In genomic region chr19:9974853-9975252, GRCm38 (mm10) we compare ENCODE assay signal across 8 mouse cellular contexts. TPM values are rescaled to one million over a fixed set of nuclear protein-coding genes. Genes with fewer than 3 reads are reported as not detected.
DNase-seq lines count a peak whose midpoint lies in the region; ATAC-seq and TF ChIP-seq lines count a peak whose summit lies in the region.
"Not testable (repeated sequence)": the region's sequence is repeated elsewhere in the genome, so short reads cannot be mapped to it uniquely, and the experiment has no call there.

No protein-coding gene starts in this region.

- TF ChIP-seq CTCF in liver, embryonic 14.5 days (IDR thresholded peaks at IDR 0.05; ENCODE audit: low read depth); small intestine, adult 2 months (IDR thresholded peaks at IDR 0.05; ENCODE audit: extremely low read depth, insufficient read length, insufficient replicate concordance, low read depth, low read length): not testable (repeated sequence)

- 0 out of 2 replicates have a peak, but pooled peaks have one; percentile 8 for TF ChIP-seq POLR2A in small intestine, adult 2 months (IDR thresholded peaks at IDR 0.05; ENCODE audit: low read depth, low read length)

- 28% methylated on average over 2 of the region's 2 CpGs for WGBS in heart, embryonic 15.5 days
- 16% methylated on average over 2 of the region's 2 CpGs for WGBS in liver, embryonic 14.5 days (ENCODE audit: insufficient replicate concordance)
- WGBS in small intestine, adult 2 months, result 6% methylated on average over 2 of the region's 2 CpGs

- not testable (repeated sequence) for H3K9ac ChIP-seq in heart, embryonic 15.5 days; liver, embryonic 14.5 days (replicated peaks)

- peaks cover 22% of the 10 kb centered on the region for H3K4me1 ChIP-seq in heart, embryonic 15.5 days (replicated peaks)
- H3K4me1 ChIP-seq in liver, embryonic 14.5 days (replicated peaks; ENCODE audit: control insufficient read depth in 2 of 2, insufficient read depth in 2 of 2, low read length in 1 of 2), result peaks cover 23 to 41% of the 10 kb centered on the region in 2 experiments
- H3K4me1 ChIP-seq in small intestine, adult 2 months (ENCODE audit: control insufficient read depth, insufficient read depth, insufficient read length, low read length), result peaks cover 33% of the 10 kb centered on the region

- H3K27ac ChIP-seq in heart, embryonic 15.5 days, result peak overlapping the region; percentile 59
- H3K27ac ChIP-seq in liver, embryonic 14.5 days, result not testable (repeated sequence)
- H3K27ac ChIP-seq in small intestine, adult 2 months (ENCODE audit: insufficient read depth, low read depth, low read length), result peak overlapping the region; percentile 87

- ATAC-seq in common myeloid progenitor, adult 5-6 weeks (replicated peaks; ENCODE audit: low read depth, poor library complexity, severe bottlenecking), result peak; percentile 83
- ATAC-seq in heart, embryonic 15.5 days (replicated peaks; ENCODE audit: insufficient number of reproducible peaks, insufficient read depth, low FRiP score, low read depth), result peak; percentile 72
- peak; percentile 5; the same call in 1 of the 2 replicates for ATAC-seq in liver, embryonic 14.5 days (ENCODE audit: insufficient read depth)

- not testable (repeated sequence) for TF ChIP-seq EP300 in liver, embryonic 14.5 days (IDR thresholded peaks at IDR 0.05; ENCODE audit: low read depth)

- peak; percentile 69 for DNase-seq in 416B (ENCODE audit: low read depth)
- DNase-seq in kidney, adult 18-20 months, result peak; percentile 35
- not testable (repeated sequence) for DNase-seq in liver, embryonic 14.5 days (ENCODE audit: low read depth in 3 of 3, low spot score in 3 of 3)
- peak; percentile 58 for DNase-seq in lung, postnatal 14 days
- DNase-seq in thymus, postnatal 14 days, result peak; percentile 16

- H3K4me2 ChIP-seq in heart, embryonic 15.5 days; liver, embryonic 14.5 days (ENCODE audit: low read depth): not testable (repeated sequence)

- H3K9me3 ChIP-seq in heart, embryonic 15.5 days (replicated peaks); liver, embryonic 14.5 days (ENCODE audit: control insufficient read depth, low read length): not testable (repeated sequence)

- H3K27me3 ChIP-seq in heart, embryonic 15.5 days; liver, embryonic 14.5 days (ENCODE audit: control insufficient read depth, insufficient read depth, low read length); small intestine, adult 2 months (ENCODE audit: control insufficient read depth, insufficient read depth, low read length): not testable (repeated sequence)

- H3K4me3 ChIP-seq in heart, embryonic 15.5 days; liver, embryonic 14.5 days (ENCODE audit: insufficient read depth in 1 of 2, low read depth in 2 of 2, low read length in 2 of 2); small intestine, adult 2 months (ENCODE audit: low read depth, low read length): not testable (repeated sequence)

- not testable (repeated sequence) for H3K36me3 ChIP-seq in heart, embryonic 15.5 days; liver, embryonic 14.5 days (replicated peaks; ENCODE audit: control insufficient read depth, insufficient read depth, low read depth); small intestine, adult 2 months (ENCODE audit: control insufficient read depth, insufficient read depth, low read length)

RNA-seq across cellular contexts. Expression of gene Fth1, which starts 5.5 kb away (rescaled TPM):
- 695 and 890 TPM in 2 replicates for total RNA-seq in common myeloid progenitor, adult 5-6 weeks (2017)
- polyA plus RNA-seq in heart, embryonic 15.5 days (2015; fragmentation: Nextera tagmentation; extraction: Ambion mirVana), result 1,879 and 1,985 TPM in 2 replicates
- 1,645 and 1,653 TPM in 2 replicates for polyA plus RNA-seq in liver, embryonic 14.5 days (2012; rRNA removed)
- 3,787 and 3,976 TPM in 2 replicates for polyA plus RNA-seq in liver, embryonic 14.5 days (2014; fragmentation: Nextera tagmentation; extraction: Ambion mirVana)
- 9,432 and 18,582 TPM in 2 replicates for polyA plus RNA-seq in small intestine, adult 2 months (2012; rRNA removed)

RNA-seq across cellular contexts. Expression of gene Best1, which starts 26.6 kb away (rescaled TPM):
- total RNA-seq in common myeloid progenitor, adult 5-6 weeks (2017), result not detected in 2 replicates
- 0.19 and 0.25 TPM in 2 replicates for polyA plus RNA-seq in heart, embryonic 15.5 days (2015; fragmentation: Nextera tagmentation; extraction: Ambion mirVana)
- 0.08 TPM in 1 of 2 replicates, not detected in the other for polyA plus RNA-seq in liver, embryonic 14.5 days (2012; rRNA removed)
- polyA plus RNA-seq in liver, embryonic 14.5 days (2014; fragmentation: Nextera tagmentation; extraction: Ambion mirVana), result 0.09 and 0.10 TPM in 2 replicates
- polyA plus RNA-seq in small intestine, adult 2 months (2012; rRNA removed), result 0.09 and 0.18 TPM in 2 replicates

RNA-seq across cellular contexts. Expression of gene Rab3il1, which starts 26.6 kb away (rescaled TPM):
- 8.1 and 8.8 TPM in 2 replicates for total RNA-seq in common myeloid progenitor, adult 5-6 weeks (2017)
- 21.8 and 30.0 TPM in 2 replicates for polyA plus RNA-seq in heart, embryonic 15.5 days (2015; fragmentation: Nextera tagmentation; extraction: Ambion mirVana)
- 116 and 122 TPM in 2 replicates for polyA plus RNA-seq in liver, embryonic 14.5 days (2012; rRNA removed)
- 240 and 255 TPM in 2 replicates for polyA plus RNA-seq in liver, embryonic 14.5 days (2014; fragmentation: Nextera tagmentation; extraction: Ambion mirVana)
- polyA plus RNA-seq in small intestine, adult 2 months (2012; rRNA removed), result 4.1 and 4.3 TPM in 2 replicates

Comparison
In these comparisons a context has a peak if more than half of its experiments do, and no peak if none do; other contexts are left out.
1. ATAC-seq: peak in every context shown above with its lines; median percentile 83 in common myeloid progenitor, adult 5-6 weeks; 72 in heart, embryonic 15.5 days; 5 in liver, embryonic 14.5 days.